Mouse (Mus musculus) CH12.LX (cell line): ENCODE results near the gene Mon2. TPM values are rescaled to one million over a fixed set of nuclear protein-coding genes. Genes with fewer than 3 reads are reported as not detected.

Source experiments
- DNase-seq: peaks from one replicate; pipeline ENCODE4 v3.0.0-alpha.2; 2013; ENCODE audit errors: extremely low read depth
- H3K27ac ChIP-seq: 2 replicates; pipeline ENCODE4 v1.5.1; 2012; ENCODE audit warnings: low read depth, mild to moderate bottlenecking, control low read depth, moderate library complexity; ENCODE audit not compliant: insufficient read depth
- H3K27me3 ChIP-seq: replicated peaks from 2 replicates; pipeline ENCODE3; 2012; ENCODE audit warnings: inconsistent platforms
- H3K36me3 ChIP-seq, 2 experiments: replicated peaks in 1 of 2; 2 replicates each; pipeline versions ENCODE3 to v1.6.1; 2012; ENCODE audit warnings: inconsistent platforms in 1 of 2, low read length in 1 of 2, mild to moderate bottlenecking in 1 of 2, mixed read lengths in 1 of 2, moderate library complexity in 1 of 2; ENCODE audit not compliant: control insufficient read depth in 1 of 2, insufficient read depth in 1 of 2
- H3K4me1 ChIP-seq, 2 experiments: 2 replicates each; pipeline ENCODE4 v1.6.1; 2012; ENCODE audit warnings: inconsistent platforms in 1 of 2, moderate library complexity in 1 of 2; ENCODE audit not compliant: insufficient read depth in 2 of 2, control insufficient read depth in 1 of 2
- H3K4me2 ChIP-seq: 2 replicates; pipeline ENCODE4 v1.6.1; 2012; ENCODE audit warnings: low read depth, mild to moderate bottlenecking, control low read depth; ENCODE audit not compliant: poor library complexity, insufficient read depth, severe bottlenecking
- H3K4me3 ChIP-seq, 3 experiments: fragments of 150-350 bp in 1 of 3; sonication (generic) in 1 of 3; replicated peaks in 1 of 3; 2 replicates each; pipeline versions ENCODE3 to v1.5.1; 2011 to 2012; ENCODE audit warnings: low read depth in 2 of 3, low read length in 2 of 3, mild to moderate bottlenecking in 2 of 3, moderate library complexity in 2 of 3, control low read depth in 1 of 3, improper control_type of control experiment in 1 of 3, inconsistent platforms in 1 of 3, mixed read lengths in 1 of 3; ENCODE audit not compliant: poor library complexity in 1 of 3
- H3K79me2 ChIP-seq: replicated peaks from 2 replicates; pipeline ENCODE4 v1.6.1; 2012; ENCODE audit warnings: mild to moderate bottlenecking, moderate library complexity; ENCODE audit not compliant: control insufficient read depth, poor library complexity, insufficient read depth, severe bottlenecking; ENCODE audit errors: extremely low read depth
- H3K9ac ChIP-seq: 2 replicates; pipeline ENCODE4 v1.6.1; 2012; ENCODE audit warnings: low read depth, mild to moderate bottlenecking, control low read depth, moderate library complexity; ENCODE audit not compliant: insufficient read depth
- H3K9me3 ChIP-seq: replicated peaks from 2 replicates; pipeline ENCODE3; 2012; ENCODE audit warnings: low read length, inconsistent platforms, mixed read lengths
- BHLHE40 ChIP-seq: IDR thresholded peaks from 2 replicates; pipeline ENCODE4 v1.6.1; 2011; ENCODE audit warnings: mild to moderate bottlenecking, low read depth, low read length, improper control_type of control experiment
- CHD1 ChIP-seq: IDR thresholded peaks from 2 replicates; pipeline ENCODE4 v1.6.1; 2012; ENCODE audit warnings: low read depth, low read length, improper control_type of control experiment, inconsistent platforms
- CHD2 ChIP-seq: IDR thresholded peaks from 2 replicates; pipeline ENCODE4 v1.6.1; 2011; ENCODE audit warnings: low read length, improper control_type of control experiment
- ELF1 ChIP-seq: IDR thresholded peaks from 2 replicates; pipeline ENCODE4 v1.6.1; 2014; ENCODE audit warnings: low read depth, mild to moderate bottlenecking, inconsistent platforms, low read length, improper control_type of control experiment
- HCFC1 ChIP-seq: IDR thresholded peaks from 2 replicates; pipeline ENCODE4 v1.6.1; 2012; ENCODE audit warnings: low read depth, mild to moderate bottlenecking, inconsistent platforms, low read length, improper control_type of control experiment
- IRF4 ChIP-seq: IDR thresholded peaks from 2 replicates; pipeline ENCODE4 v1.6.1; 2014; ENCODE audit warnings: low read depth, mild to moderate bottlenecking, inconsistent platforms, low read length, improper control_type of control experiment
- JUN ChIP-seq: IDR thresholded peaks from 2 replicates; pipeline ENCODE4 v1.6.1; 2011; ENCODE audit warnings: low read depth, mild to moderate bottlenecking, low read length, improper control_type of control experiment, moderate library complexity; ENCODE audit not compliant: insufficient read depth
- JUND ChIP-seq: conservative IDR thresholded peaks from 2 replicates; pipeline ENCODE4 v1.6.1; 2011; ENCODE audit warnings: low read depth, low read length, improper control_type of control experiment
- KAT2A ChIP-seq: IDR thresholded peaks from 2 replicates; pipeline ENCODE4 v1.6.1; 2012; ENCODE audit warnings: low read length, improper control_type of control experiment, inconsistent platforms; ENCODE audit not compliant: insufficient replicate concordance
- MAX ChIP-seq: IDR thresholded peaks from 2 replicates; pipeline ENCODE4 v1.6.1; 2011; ENCODE audit warnings: low read length, improper control_type of control experiment
- MAZ ChIP-seq: IDR thresholded peaks from 2 replicates; pipeline ENCODE4 v1.6.1; 2012; ENCODE audit warnings: low read depth, mild to moderate bottlenecking, inconsistent platforms, low read length, improper control_type of control experiment, moderate library complexity
- MXI1 ChIP-seq: IDR thresholded peaks from 2 replicates; pipeline ENCODE4 v1.6.1; 2011; ENCODE audit warnings: mild to moderate bottlenecking, low read depth, low read length, improper control_type of control experiment
- MYC ChIP-seq: IDR thresholded peaks from 2 replicates; pipeline ENCODE4 v1.6.1; 2011; ENCODE audit warnings: low read depth, mild to moderate bottlenecking, improper control_type of control experiment, low read length
- NRF1 ChIP-seq: IDR thresholded peaks from 2 replicates; pipeline ENCODE4 v1.6.1; 2014; ENCODE audit warnings: low read depth, mild to moderate bottlenecking, inconsistent platforms, low read length, improper control_type of control experiment, moderate library complexity
- POLR2A ChIP-seq: IDR thresholded peaks from 2 replicates; pipeline ENCODE4 v1.6.1; 2011; ENCODE audit warnings: low read depth, mild to moderate bottlenecking, improper control_type of control experiment, low read length
- POLR2AphosphoS2 ChIP-seq: IDR thresholded peaks from 2 replicates; pipeline ENCODE4 v1.6.1; 2011; ENCODE audit warnings: low read depth, low read length, improper control_type of control experiment
- RCOR1 ChIP-seq: conservative IDR thresholded peaks from 2 replicates; pipeline ENCODE4 v1.6.1; 2012; ENCODE audit warnings: low read depth, mild to moderate bottlenecking, inconsistent platforms, low read length, improper control_type of control experiment
- SIN3A ChIP-seq: IDR thresholded peaks from 2 replicates; pipeline ENCODE4 v1.6.1; 2012; ENCODE audit warnings: low read length, improper control_type of control experiment, inconsistent platforms
- TBP ChIP-seq: conservative IDR thresholded peaks from 2 replicates; pipeline ENCODE4 v1.6.1; 2011; ENCODE audit warnings: low read depth, low read length, improper control_type of control experiment
- TCF12 ChIP-seq: IDR thresholded peaks from 2 replicates; pipeline ENCODE4 v1.6.1; 2014; ENCODE audit warnings: low read depth, mild to moderate bottlenecking, inconsistent platforms, low read length, improper control_type of control experiment
- USF1 ChIP-seq: IDR thresholded peaks from 2 replicates; pipeline ENCODE4 v1.6.1; 2014; ENCODE audit warnings: low read depth, mild to moderate bottlenecking, inconsistent platforms, low read length, improper control_type of control experiment
- USF2 ChIP-seq: conservative IDR thresholded peaks from 2 replicates; pipeline ENCODE4 v1.6.1; 2011; ENCODE audit warnings: low read depth, low read length, improper control_type of control experiment
- ZC3H11A ChIP-seq: IDR thresholded peaks from 2 replicates; pipeline ENCODE4 v1.6.1; 2012; ENCODE audit warnings: low read depth, mild to moderate bottlenecking, inconsistent platforms, low read length, improper control_type of control experiment
- ZKSCAN1 ChIP-seq: IDR thresholded peaks from 2 replicates; pipeline ENCODE4 v1.6.1; 2012; ENCODE audit warnings: low read depth, inconsistent platforms, low read length, improper control_type of control experiment, borderline replicate concordance
- ZMIZ1 ChIP-seq: IDR thresholded peaks from 2 replicates; pipeline ENCODE4 v1.6.1; 2012; ENCODE audit warnings: low read depth, mild to moderate bottlenecking, inconsistent platforms, low read length, improper control_type of control experiment
- dilution Hi-C: fragments of 300-500 bp; cut with MboI; formaldehyde crosslinking; loops from 2 replicates; pipeline ENCODE4 v1.14.3; 2020; ENCODE audit warnings: low sequenced_read_pairs; ENCODE audit not compliant: extremely low pct_unique_long_range_greater_than_20kb, extremely low pct_ligation_motif_present
- in situ Hi-C: fragments of 300-500 bp; cut with MboI; formaldehyde crosslinking; loops from 3 replicates; pipeline ENCODE4 v1.14.3; 2019; ENCODE audit warnings: low sequenced_read_pairs, low pct_ligation_motif_present, low pct_unique_long_range_greater_than_20kb, mixed read lengths
- polyA plus RNA-seq: library from polyadenylated mRNA; unstranded; fragments of >175 nt; gene quantifications from 2 replicates; pipeline ENCODE4 v1.2.1, GENCODE M21; 2012; ENCODE audit warnings: low read depth; ENCODE audit not compliant: insufficient read length
- total RNA-seq, 2 experiments: library from RNA; depleted of rRNA; stranded (reverse); fragments of 300-350 nt in 1 of 2; fragments of >200 nt in 1 of 2; gene quantifications; 2 replicates each; pipeline ENCODE4 v1.2.3; 2012 to 2014

Gene Mon2
- total and polyA plus RNA-seq, 3 experiments, result 18.6 to 31.0 (median 28.8) TPM

DNA sequence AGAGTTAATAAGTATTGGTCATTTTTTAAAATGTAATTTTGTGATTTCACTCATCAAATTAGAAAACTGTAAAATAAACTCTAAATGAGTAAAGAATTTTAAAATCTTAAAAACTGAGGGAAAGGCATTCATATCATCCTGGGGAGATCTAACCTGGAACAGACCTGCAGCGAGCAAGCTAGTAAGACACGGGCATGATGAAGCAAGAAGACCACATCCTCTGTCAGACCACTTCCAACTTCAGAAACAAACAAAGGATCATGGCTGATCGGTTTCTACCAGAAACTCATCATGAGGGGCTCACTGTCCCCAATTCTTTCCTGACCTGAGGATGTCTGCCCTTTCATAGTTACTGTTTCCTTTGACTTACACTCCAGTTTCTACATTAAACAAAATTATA is 74.9 kb downstream of the Mon2 start:
- DNase-seq, result no peak
- Histone ChIP-seq H3K27ac (no peak overlapping the region), H3K9me3 (no peaks in the 10 kb centered on the region), H3K9ac (no peak overlapping the region), H3K4me3 (no peak overlapping the region), H3K79me2 (no peaks in the 10 kb centered on the region), H3K36me3 (peaks cover 32 to 82% of the 10 kb centered on the region in 2 experiments), H3K4me2 (no peak overlapping the region), H3K4me1 (no peaks in the 10 kb centered on the region), H3K27me3 (no peaks in the 10 kb centered on the region)
- dilution Hi-C loops, result no loop called here
- in situ Hi-C loops, result loop anchor here (5.0 to 10.0 kb wide), 2 partner anchors 194 to 447 kb away; no protein-coding TSS in a partner anchor
- TF ChIP-seq POLR2AphosphoS2, result no peak
- no peak for TF ChIP-seq NRF1

DNA sequence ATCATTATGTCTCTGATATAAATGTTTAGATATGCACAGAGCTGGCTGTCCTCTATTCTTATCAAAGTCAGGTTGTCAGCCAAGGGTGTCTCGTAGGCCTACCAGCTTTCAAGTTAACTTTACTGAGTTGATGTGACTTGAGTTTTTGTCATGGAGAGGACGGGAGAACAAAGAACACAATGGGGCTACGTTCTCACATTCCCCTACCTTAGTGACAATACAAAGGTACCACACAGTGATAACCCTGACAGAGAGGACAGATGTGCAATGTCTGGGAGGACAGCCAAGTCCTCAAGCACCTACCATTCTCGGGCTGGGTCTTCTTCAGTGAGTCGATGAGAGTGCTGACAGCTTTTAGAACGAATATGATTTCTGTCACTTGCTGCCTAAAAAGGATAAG is 76.9 kb downstream of the Mon2 start:
- no peak overlapping the region for H3K27ac ChIP-seq
- no peaks in the 10 kb centered on the region for H3K9me3 ChIP-seq
- no peak overlapping the region for H3K4me2 ChIP-seq
- TF ChIP-seq TCF12 (no peak), MAX (no peak), ZKSCAN1 (no peak), JUND (no peak)
- TF ChIP-seq, all 38 proteins: peak for 0
- H3K4me1 ChIP-seq, result no peaks in the 10 kb centered on the region
- no peak overlapping the region for H3K4me3 ChIP-seq
- in situ Hi-C loops (no loop called here), dilution Hi-C loops (no loop called here)
- no peak for DNase-seq
- peaks cover 42 to 88% of the 10 kb centered on the region in 2 experiments for H3K36me3 ChIP-seq
- H3K27me3 ChIP-seq, result no peaks in the 10 kb centered on the region
- no peaks in the 10 kb centered on the region for H3K79me2 ChIP-seq
- no peak overlapping the region for H3K9ac ChIP-seq

DNA sequence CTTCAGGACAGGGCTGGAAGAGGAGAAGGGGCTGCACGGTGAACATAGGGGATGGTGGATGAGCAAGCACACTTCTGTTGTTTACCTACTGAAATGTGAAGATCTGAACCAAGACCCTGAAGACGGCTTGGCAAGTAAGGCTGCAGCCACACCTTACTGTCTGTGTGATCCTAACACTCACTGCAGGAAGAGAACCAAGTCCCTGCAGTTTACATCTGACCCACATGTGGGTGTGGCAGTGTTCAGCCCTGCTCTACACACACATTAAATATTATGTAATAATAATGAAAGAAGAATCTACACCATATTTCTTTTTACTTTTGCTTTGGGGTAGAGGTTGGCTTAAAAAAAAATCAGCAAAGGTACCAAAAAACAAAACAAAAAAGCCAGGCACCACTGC is 78.5 kb downstream of the Mon2 start:
- in situ Hi-C loops, result no loop called here
- dilution Hi-C loops, result no loop called here
- DNase-seq, result no peak
- H3K36me3 ChIP-seq, result peaks cover 38 to 81% of the 10 kb centered on the region in 2 experiments
- no peak overlapping the region for H3K9ac ChIP-seq
- no peaks in the 10 kb centered on the region for H3K79me2 ChIP-seq
- H3K27me3 ChIP-seq, result no peaks in the 10 kb centered on the region
- TF ChIP-seq MYC, result no peak
- no peak for TF ChIP-seq CHD1
- TF ChIP-seq ZKSCAN1, result no peak
- TF ChIP-seq HCFC1, result no peak
- no peak for TF ChIP-seq ZC3H11A
- TF ChIP-seq CHD2, result no peak
- TF ChIP-seq MAZ, result no peak
- no peak for TF ChIP-seq JUN
- TF ChIP-seq USF1, result no peak
- no peak for TF ChIP-seq ELF1
- no peak for TF ChIP-seq ZMIZ1
- TF ChIP-seq KAT2A, result no peak
- TF ChIP-seq TBP, result no peak
- no peak for TF ChIP-seq SIN3A
- TF ChIP-seq BHLHE40, result no peak
- TF ChIP-seq IRF4, result no peak
- TF ChIP-seq POLR2A, result no peak
- TF ChIP-seq USF2, result no peak
- TF ChIP-seq MXI1, result no peak
- no peak for TF ChIP-seq RCOR1
- no peak overlapping the region for H3K4me3 ChIP-seq
- no peak overlapping the region for H3K27ac ChIP-seq
- H3K4me2 ChIP-seq, result no peak overlapping the region
- H3K9me3 ChIP-seq, result no peaks in the 10 kb centered on the region
- H3K4me1 ChIP-seq, result no peaks in the 10 kb centered on the region
